Mouse (Mus musculus) cerebellum, postnatal 4 days (tissue): Measurements from ENCODE around the gene Pecr.
"Not testable (repeated sequence)": the region's sequence is repeated elsewhere in the genome, so short reads cannot be mapped to it uniquely, and the experiment has no call there.

ENCODE experiments used
- DNase-seq, 2 experiments: peaks; one replicate each; pipeline ENCODE4 v3.0.0; 2022; ENCODE audit warnings: low spot score in 2 of 2, mixed read lengths in 1 of 2

The Pecr gene

GRCm38 (mm10) chr1:72237007-72237775 lies 46.9 kb downstream of the Pecr start:
- DNase-seq = peak in 1 of 2 experiments; percentile 23

- DNase-seq = peak in 1 of 2 experiments; percentile 65
Observed at GRCm38 (mm10) chr1:72236363-72237006, 47.6 kb downstream of the Pecr start.

GRCm38 (mm10) chr1:72232592-72232991 lies 51.5 kb downstream of the Pecr start:
- DNase-seq = not testable (repeated sequence)

- DNase-seq = no peak
Observed at GRCm38 (mm10) chr1:72228974-72229373, 55.1 kb downstream of the Pecr start.

- DNase-seq = no peak
Observed at GRCm38 (mm10) chr1:72227546-72227945, 56.6 kb downstream of the Pecr start.

GRCm38 (mm10) chr1:72226887-72227481 lies 57.1 kb downstream of the Pecr start:
- DNase-seq = no peak

GRCm38 (mm10) chr1:72226172-72226886 lies 57.8 kb downstream of the Pecr start:
- peak; percentile 10 to 15 for DNase-seq

GRCm38 (mm10) chr1:72225720-72226171 lies 58.4 kb downstream of the Pecr start:
- DNase-seq = peak; percentile 42 to 70

- DNase-seq = no peak
Observed at GRCm38 (mm10) chr1:72225054-72225718, 58.9 kb downstream of the Pecr start.

- peak in 1 of 2 experiments; percentile 30 for DNase-seq
Observed at GRCm38 (mm10) chr1:72220008-72220407, 64.1 kb downstream of the Pecr start.

- DNase-seq = no peak
Observed at GRCm38 (mm10) chr1:72219116-72219515, 65.0 kb downstream of the Pecr start.

GRCm38 (mm10) chr1:72218626-72219025 lies 65.5 kb downstream of the Pecr start:
- no peak for DNase-seq

GRCm38 (mm10) chr1:72216761-72217160 lies 67.4 kb downstream of the Pecr start:
- no peak for DNase-seq

GRCm38 (mm10) chr1:72215174-72215573 lies 68.9 kb downstream of the Pecr start:
- DNase-seq = no peak

- DNase-seq = no peak
Observed at GRCm38 (mm10) chr1:72214470-72214961, 69.6 kb downstream of the Pecr start.

GRCm38 (mm10) chr1:72213954-72214353 lies 70.2 kb downstream of the Pecr start:
- no peak for DNase-seq

- DNase-seq = peak in 1 of 2 experiments; percentile 32
Observed at GRCm38 (mm10) chr1:72211701-72212699, 72.1 kb downstream of the Pecr start, which contains the start of gene Mreg. Mreg (minus strand) TSS chr1:72212307.

GRCm38 (mm10) chr1:72210803-72211679 lies 73.1 kb downstream of the Pecr start:
- no peak for DNase-seq
